Mouse (Mus musculus) ES-Bruce4 (cell line): ENCODE measurements at regions not wholly inside any gene's neighbourhood (a gene's known extent, or its start where the extent isn't known, plus 50 kb on each side); places are given as distances from the start of the nearest gene placed in this dataset.
"Not testable (repeated sequence)": the region's sequence is repeated elsewhere in the genome, so short reads cannot be mapped to it uniquely, and the experiment has no call there.

ENCODE experiments used
- H3K27ac ChIP-seq: 2 replicates; pipeline ENCODE4 v1.5.1; 2012; ENCODE audit warnings: low read length, inconsistent platforms; ENCODE audit not compliant: insufficient read depth
- H3K27me3 ChIP-seq: 2 replicates; pipeline ENCODE4 v1.6.1; 2012; ENCODE audit warnings: mild to moderate bottlenecking, low read length, inconsistent platforms; ENCODE audit not compliant: control insufficient read depth, poor library complexity, insufficient read depth, severe bottlenecking
- H3K36me3 ChIP-seq: 2 replicates; pipeline ENCODE4 v1.6.1; 2012; ENCODE audit warnings: inconsistent platforms, mild to moderate bottlenecking, low read length, moderate library complexity; ENCODE audit not compliant: control insufficient read depth, poor library complexity, insufficient read depth, severe bottlenecking
- H3K4me1 ChIP-seq: one replicate; pipeline ENCODE4 v1.8.1; 2011; ENCODE audit warnings: low read length; ENCODE audit not compliant: control insufficient read depth, insufficient read depth
- H3K4me3 ChIP-seq: 2 replicates; pipeline ENCODE4 v1.5.1; 2011; ENCODE audit warnings: low read depth, mild to moderate bottlenecking, low read length
- H3K9ac ChIP-seq: 2 replicates; pipeline ENCODE4 v1.6.1; 2012; ENCODE audit warnings: low read depth, mild to moderate bottlenecking, inconsistent platforms; ENCODE audit not compliant: poor library complexity, severe bottlenecking
- H3K9me3 ChIP-seq: replicated peaks from 2 replicates; pipeline ENCODE4 v1.6.1; 2012; ENCODE audit warnings: mild to moderate bottlenecking, low read length, inconsistent platforms; ENCODE audit not compliant: control insufficient read depth, poor library complexity, insufficient read depth, severe bottlenecking
- CTCF ChIP-seq: IDR thresholded peaks from one replicate; pipeline ENCODE4 v1.8.1; 2011; ENCODE audit warnings: low read depth, low read length
- EP300 ChIP-seq: IDR thresholded peaks from 2 replicates; pipeline ENCODE4 v1.6.1; 2011; ENCODE audit warnings: low read depth, low read length; ENCODE audit not compliant: insufficient read depth
- POLR2A ChIP-seq: IDR thresholded peaks from one replicate; pipeline ENCODE4 v1.8.1; 2011; ENCODE audit warnings: low read length; ENCODE audit not compliant: insufficient read depth

DNA sequence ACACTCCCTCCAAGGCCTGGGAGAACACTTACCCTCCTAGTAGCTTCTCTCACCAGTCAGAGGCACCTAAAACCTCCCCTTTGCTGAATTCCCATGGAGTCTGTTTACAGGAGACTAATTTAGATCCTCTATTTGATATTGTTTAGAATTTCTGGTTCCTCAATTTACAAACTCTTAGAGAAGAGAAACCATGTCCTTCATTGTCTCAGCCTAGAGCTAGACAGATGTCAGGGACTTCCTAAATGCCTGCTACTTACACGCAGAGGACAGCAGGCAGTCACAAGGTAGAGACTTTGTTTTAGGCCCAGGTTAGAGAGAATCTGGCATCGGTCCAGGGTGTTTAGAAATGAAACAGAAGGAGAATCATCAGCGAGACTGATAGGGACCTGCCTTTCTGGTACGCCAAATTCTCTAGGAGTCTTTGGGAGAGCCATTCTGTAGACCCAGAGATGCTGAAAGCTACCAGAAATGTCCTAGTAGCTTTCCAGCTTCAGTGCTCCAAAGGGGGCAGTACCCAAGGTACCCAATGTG, 238.3 kb upstream of the Jarid2 start:
- H3K9me3 ChIP-seq: no peaks in the 10 kb centered on the region
- H3K9ac ChIP-seq: no peak overlapping the region
- H3K4me1 ChIP-seq: no peaks in the 10 kb centered on the region
- no peak overlapping the region for H3K27ac ChIP-seq
- H3K27me3 ChIP-seq: no peaks in the 10 kb centered on the region
- TF ChIP-seq EP300: no peak
- TF ChIP-seq CTCF: no peak
- TF ChIP-seq POLR2A: no peak
- no peak overlapping the region for H3K4me3 ChIP-seq
- H3K36me3 ChIP-seq: no peaks in the 10 kb centered on the region

DNA sequence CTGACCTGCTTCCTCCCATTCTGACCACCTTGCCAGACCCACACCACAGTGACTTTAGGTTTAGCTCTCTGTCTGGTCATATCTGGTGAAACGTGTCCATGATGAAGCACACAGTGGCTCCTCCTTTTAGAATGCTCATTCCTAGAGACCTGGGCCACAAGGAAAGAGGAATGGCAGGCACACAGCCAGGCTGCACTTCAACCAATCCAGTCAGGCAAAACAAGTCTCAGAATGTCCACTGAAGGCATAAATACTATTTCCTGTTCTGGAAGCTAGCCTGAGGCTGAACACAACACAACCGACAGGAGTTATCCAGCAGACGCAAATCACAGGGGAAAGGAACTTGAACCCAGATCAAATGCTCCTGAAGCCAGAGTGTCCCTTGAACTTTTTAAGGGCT, 235.4 kb upstream of the Jarid2 start:
- no peak for TF ChIP-seq CTCF
- no peak for TF ChIP-seq EP300
- no peak for TF ChIP-seq POLR2A
- H3K4me3 ChIP-seq: no peak overlapping the region
- H3K4me1 ChIP-seq: no peaks in the 10 kb centered on the region
- H3K9me3 ChIP-seq: no peaks in the 10 kb centered on the region
- no peak overlapping the region for H3K9ac ChIP-seq
- no peaks in the 10 kb centered on the region for H3K36me3 ChIP-seq
- no peak overlapping the region for H3K27ac ChIP-seq
- no peaks in the 10 kb centered on the region for H3K27me3 ChIP-seq

DNA sequence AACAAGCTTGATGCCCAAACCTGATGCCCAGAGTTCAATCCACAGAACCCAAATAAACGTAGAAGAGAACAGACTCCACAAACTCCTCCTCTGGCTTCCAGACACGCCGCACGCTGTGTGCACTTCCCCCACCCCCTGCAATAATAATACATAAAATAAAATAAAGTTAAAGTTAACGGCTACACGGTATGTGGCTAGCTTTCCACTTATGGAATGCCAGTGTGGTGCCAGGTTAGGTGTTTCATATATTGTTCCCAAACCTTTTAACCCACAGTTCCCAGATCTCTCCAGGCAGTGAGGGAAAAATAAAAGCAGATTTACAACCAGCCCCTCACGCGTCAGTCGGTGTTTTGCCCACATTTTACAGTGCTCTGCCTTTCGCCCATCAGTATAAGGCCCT, 233.8 kb upstream of the Jarid2 start:
- Histone ChIP-seq H3K4me3 (no peak overlapping the region), H3K9ac (no peak overlapping the region), H3K4me1 (no peaks in the 10 kb centered on the region), H3K27me3 (no peaks in the 10 kb centered on the region), H3K9me3 (no peaks in the 10 kb centered on the region), H3K36me3 (no peaks in the 10 kb centered on the region), H3K27ac (no peak overlapping the region)
- TF ChIP-seq POLR2A (no peak), EP300 (no peak), CTCF (no peak)

DNA sequence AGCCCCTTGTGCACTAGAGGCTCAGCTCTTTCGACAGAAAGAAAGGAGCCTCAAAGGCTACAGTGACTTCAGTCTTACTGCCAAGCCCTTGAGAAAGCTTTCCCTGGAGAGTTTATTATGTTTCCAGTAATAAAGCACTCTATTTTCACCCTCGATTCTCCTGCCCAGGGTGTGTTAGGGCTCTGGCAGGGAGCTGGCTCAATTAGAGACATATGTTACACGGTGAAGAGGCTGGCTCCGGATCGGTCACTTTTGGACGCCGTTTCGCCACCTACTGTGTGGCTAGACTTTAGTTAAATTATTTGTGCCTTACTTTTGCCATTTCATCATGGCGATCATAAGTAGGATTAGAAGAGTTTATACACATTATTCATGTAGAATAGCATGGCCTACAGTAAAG, 232.7 kb upstream of the Jarid2 start:
- H3K27ac ChIP-seq: no peak overlapping the region
- H3K9me3 ChIP-seq: no peaks in the 10 kb centered on the region
- H3K4me1 ChIP-seq: no peaks in the 10 kb centered on the region
- TF ChIP-seq POLR2A (no peak), CTCF (no peak), EP300 (no peak)
- H3K27me3 ChIP-seq: no peaks in the 10 kb centered on the region
- no peak overlapping the region for H3K9ac ChIP-seq
- H3K4me3 ChIP-seq: no peak overlapping the region
- no peaks in the 10 kb centered on the region for H3K36me3 ChIP-seq

DNA sequence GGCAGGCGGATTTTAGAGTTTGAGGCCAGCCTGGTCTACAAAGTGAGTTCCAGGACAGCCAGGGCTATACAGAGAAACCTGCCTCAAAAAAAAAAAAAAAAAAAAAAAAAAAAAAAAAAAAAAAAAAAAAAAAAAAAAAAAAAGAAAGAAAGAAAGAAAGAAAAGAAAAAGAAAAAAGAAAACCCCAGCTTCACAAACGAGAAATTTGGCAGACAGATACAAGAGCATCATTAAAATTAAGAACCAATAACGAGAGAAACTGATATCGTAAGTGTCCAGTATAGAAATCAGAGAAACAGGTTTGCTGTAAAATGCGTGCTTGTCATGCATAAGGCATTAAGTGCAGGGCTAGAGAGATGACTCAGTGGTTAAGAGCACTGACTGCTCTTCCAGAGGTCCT, 228.4 kb upstream of the Jarid2 start:
- not testable (repeated sequence) for H3K9ac ChIP-seq, H3K4me3 ChIP-seq, H3K27me3 ChIP-seq, H3K9me3 ChIP-seq, H3K4me1 ChIP-seq, H3K27ac ChIP-seq, H3K36me3 ChIP-seq

DNA sequence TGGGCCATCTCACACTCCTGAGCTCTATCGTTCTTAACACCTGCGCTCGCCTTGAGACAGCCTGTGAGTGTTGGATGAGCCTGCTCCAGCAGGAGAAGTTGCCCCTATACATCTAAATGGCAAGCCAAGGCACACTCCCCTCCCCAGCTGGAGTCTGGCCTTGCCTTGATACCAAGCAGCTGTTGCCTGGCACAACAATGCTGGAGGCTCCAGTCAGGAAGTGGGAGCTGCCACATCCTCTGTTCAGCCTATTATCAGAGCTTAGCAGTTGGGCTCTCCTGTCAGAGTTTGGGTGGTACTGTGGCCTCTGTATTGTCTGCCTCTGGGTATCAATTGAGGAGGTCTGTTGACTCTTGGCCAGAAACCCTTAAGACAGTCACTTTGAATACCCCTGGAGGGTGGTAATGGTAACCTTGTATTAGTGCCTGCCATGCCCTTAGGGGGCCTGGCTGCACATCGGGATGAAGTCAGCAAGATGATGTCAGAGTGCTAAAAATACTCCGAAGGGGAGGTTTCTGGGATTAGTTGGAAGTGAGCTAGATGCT, 227.4 kb upstream of the Jarid2 start:
- TF ChIP-seq EP300 (no peak), CTCF (no peak), POLR2A (no peak)
- Histone ChIP-seq H3K4me3 (no peak overlapping the region), H3K4me1 (no peaks in the 10 kb centered on the region), H3K9me3 (no peaks in the 10 kb centered on the region), H3K27me3 (no peaks in the 10 kb centered on the region), H3K9ac (no peak overlapping the region), H3K27ac (no peak overlapping the region), H3K36me3 (no peaks in the 10 kb centered on the region)
